Mouse (Mus musculus): ENCODE results near the gene Anapc1.
A peak's percentile ranks its signal among the peaks of the same experiment; 100 is the strongest.
"Not testable (repeated sequence)": the region's sequence is repeated elsewhere in the genome, so short reads cannot be mapped to it uniquely, and the experiment has no call there.

Gene Anapc1

GRCm38 (mm10) chr2:128694548-128694947, 7.4 kb upstream of the Anapc1 start:
- DNase-seq = no peak

- DNase-seq = not testable (repeated sequence)
Measured at GRCm38 (mm10) chr2:128693828-128694227, 6.6 kb upstream of the Anapc1 start.

DNA sequence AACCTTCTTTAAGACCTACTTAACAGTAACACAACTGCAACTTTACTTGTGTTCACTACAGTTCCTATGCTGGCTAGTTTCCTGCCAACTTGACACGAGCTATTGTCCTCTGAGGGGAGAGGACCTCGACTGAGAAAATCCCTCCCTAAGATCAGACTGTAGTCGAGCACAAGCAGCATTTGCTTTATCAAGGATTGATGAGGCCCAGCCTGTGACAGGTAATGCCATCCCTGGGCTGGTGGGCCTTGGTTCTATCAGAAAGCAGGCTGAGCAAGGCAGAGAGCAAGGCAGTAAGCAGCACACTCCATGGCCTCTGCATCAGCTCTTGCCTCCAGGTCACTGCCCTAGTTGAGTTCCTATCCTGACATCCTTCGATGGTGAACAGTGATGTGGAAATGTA, 6.0 kb upstream of the Anapc1 start:
- no peak for DNase-seq

GRCm38 (mm10) chr2:128692771-128693170, 5.6 kb upstream of the Anapc1 start:
- no peak for DNase-seq

- DNase-seq = no peak
Measured at GRCm38 (mm10) chr2:128692336-128692735, 5.1 kb upstream of the Anapc1 start.

GRCm38 (mm10) chr2:128687558-128688120, 448 bp upstream of the Anapc1 start:
- DNase-seq = no peak

GRCm38 (mm10) chr2:128680661-128681060, 6.5 kb downstream of the Anapc1 start:
- DNase-seq = no peak

DNA sequence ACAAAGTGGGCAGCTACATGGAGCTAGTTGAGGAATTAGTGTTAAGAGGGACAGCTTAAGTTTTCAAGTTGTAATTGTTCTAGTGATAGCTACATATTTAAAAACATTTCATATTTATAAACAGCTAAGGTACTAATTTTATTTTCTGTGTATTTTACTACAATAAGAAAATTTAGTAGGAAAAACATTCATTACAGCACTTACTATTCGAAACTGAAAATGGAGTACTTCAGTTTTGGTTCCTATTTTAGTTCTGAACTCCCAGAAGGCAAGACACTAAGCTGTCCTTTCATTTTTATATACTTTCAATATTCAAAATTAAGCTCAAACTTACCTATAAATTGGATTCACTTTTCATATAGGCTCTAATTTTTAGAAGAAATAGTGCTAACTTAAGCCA, 66.6 kb downstream of the Anapc1 start:
- no peak for DNase-seq

- no peak for DNase-seq
Measured at GRCm38 (mm10) chr2:128615366-128615765, 71.8 kb downstream of the Anapc1 start.

DNA sequence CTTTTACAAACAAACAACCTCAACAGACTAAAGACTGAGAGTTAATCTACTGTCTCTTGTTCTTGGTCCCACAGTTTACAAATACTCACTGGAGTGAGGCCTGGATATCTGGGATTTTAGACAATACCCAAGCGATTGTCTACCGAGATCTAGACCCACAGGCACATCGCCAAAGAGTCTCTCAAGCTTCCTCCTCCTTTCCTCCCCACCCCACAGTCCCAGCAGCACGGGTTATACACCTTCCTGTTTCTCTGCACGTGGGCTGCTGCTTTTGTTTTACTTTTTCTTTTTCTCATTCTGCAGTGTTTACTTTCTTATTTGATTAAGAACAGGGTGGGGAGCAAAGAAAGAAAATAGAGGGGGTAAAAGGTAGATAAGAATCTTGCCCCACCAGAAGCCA, 73.8 kb downstream of the Anapc1 start:
- DNase-seq = no peak

GRCm38 (mm10) chr2:128612275-128612674, 74.9 kb downstream of the Anapc1 start:
- DNase-seq = no peak

GRCm38 (mm10) chr2:128611178-128611577, 76.0 kb downstream of the Anapc1 start:
- DNase-seq = no peak

DNA sequence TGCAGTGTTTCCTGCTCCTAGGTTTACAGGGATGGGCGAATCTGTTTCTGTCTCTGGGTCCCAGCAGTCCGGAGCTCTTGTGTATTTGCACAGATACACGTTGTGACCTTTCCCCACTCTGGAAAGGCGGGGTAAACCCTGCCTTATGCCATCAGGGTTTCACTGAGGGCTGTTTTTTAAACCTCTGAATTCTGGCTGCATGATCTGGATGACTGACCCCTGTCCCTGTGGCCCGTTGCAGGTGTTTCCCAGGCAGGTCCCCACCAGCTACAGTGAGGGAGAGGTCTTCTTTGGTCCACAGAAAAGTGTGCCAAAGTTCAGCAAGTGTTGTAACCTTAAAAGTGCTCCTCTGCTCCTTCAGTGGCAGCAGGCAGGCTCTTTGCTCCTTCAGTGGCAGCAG, 77.9 kb downstream of the Anapc1 start:
- DNase-seq = no peak

DNA sequence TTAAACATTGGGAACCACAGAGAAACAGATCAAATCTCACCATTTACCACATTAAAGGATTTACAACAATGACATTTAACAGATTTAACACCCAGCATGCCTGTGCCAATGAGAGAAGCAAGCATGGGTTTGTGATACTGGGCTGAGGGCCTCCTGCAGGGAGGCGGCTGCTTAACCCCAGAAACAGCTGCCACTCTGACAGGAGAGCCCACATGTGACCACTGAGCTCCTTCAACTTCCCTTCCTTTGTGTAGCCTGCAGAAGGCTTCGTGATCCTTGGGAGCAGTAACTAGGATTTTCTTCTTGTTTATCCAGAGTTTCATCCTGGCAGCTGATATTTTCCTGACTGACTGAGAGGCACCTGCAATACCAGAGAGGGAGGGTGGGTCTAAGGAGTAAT, 85.7 kb downstream of the Anapc1 start:
- DNase-seq = no peak

GRCm38 (mm10) chr2:128592301-128592700, 94.9 kb downstream of the Anapc1 start:
- no peak for DNase-seq

- DNase-seq = no peak
Measured at GRCm38 (mm10) chr2:128590909-128591308, 96.3 kb downstream of the Anapc1 start, which contains the start of gene Spdye4c. Gene Spdye4c (plus strand): TSS chr2:128591209.

DNA sequence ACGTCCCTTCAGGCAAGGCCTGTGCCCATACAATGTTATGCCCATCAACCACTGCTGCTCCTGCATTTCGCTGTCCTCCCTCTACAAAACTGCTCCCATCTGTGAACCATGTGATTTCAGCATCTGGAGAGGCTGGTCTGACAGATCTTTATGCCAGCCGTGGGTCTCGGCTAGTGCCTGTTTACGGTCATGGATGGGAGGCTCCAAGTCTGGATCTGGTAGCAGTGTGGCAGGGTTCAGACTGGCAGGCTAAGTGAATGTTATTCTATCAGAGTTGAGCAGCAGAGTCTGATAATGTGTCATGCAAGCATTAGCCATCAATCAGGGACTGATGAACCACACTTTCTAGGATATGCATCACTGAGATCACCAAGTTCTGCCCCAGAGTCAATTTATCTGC, 104.3 kb downstream of the Anapc1 start:
- no peak for DNase-seq

- peak; percentile 86 for DNase-seq
Measured at GRCm38 (mm10) chr2:128572726-128573624, 114.2 kb downstream of the Anapc1 start.

GRCm38 (mm10) chr2:128571001-128571400, 116.2 kb downstream of the Anapc1 start:
- no peak for DNase-seq

DNA sequence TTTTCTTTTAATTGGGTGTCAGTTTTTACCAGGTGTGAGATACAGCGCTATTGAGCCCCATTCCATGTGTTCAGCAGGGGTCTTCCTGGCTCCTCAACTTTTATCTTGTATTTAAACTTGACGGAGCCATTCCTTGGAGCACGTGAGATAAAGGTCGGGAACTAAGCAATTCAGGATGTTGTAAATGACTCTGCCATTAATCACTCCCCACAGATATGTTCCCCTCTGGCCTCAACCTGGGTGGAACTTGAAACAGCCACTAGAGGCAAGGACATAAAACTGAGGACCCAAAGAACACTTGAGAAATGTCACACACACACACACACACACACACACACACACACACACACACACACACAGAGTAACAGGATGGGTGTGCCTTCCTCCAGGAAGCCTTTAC, 118.7 kb downstream of the Anapc1 start:
- DNase-seq = no peak

GRCm38 (mm10) chr2:128568018-128568417, 119.2 kb downstream of the Anapc1 start:
- no peak for DNase-seq

GRCm38 (mm10) chr2:128566304-128567147, 120.7 kb downstream of the Anapc1 start:
- peak; percentile 41 for DNase-seq

DNA sequence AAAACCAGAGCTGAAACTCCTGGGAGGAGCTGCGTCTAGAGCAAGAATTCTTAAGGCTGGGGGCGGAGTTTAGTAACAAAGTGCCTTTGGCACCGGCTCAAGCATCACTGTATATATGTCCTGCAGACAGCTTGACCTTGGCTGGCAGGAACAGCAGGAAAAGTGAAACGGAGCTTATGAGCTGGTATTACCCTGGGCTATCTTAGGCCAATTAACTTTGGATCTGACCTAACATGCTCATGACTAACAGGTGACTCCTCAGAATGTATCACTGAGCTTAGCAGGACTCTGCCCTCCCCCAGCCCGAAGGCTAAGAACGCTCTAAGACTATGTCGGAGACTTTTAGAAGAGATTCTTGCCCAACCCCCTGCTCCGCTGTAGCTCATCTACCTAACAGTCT, 121.3 kb downstream of the Anapc1 start:
- DNase-seq = peak; percentile 51
